Mouse (Mus musculus) midbrain, embryonic 15.5 days (tissue): ENCODE measurements around the gene Stx8. TPM values are rescaled to one million over a fixed set of nuclear protein-coding genes. Genes with fewer than 3 reads are reported as not detected.

Experiments
- ATAC-seq: fragments of 200-750 bp; cut with Nextera tagmentation; replicated peaks from 2 replicates; pipeline ENCODE4 v1.8.0; 2017; ENCODE audit warnings: moderate TSS enrichment
- H3K27ac ChIP-seq: fragments of 300-500 bp; sonication (generic); 2 replicates; pipeline ENCODE4 v1.5.1; 2015; ENCODE audit warnings: mild to moderate bottlenecking, inconsistent platforms
- H3K27me3 ChIP-seq: fragments of 300-500 bp; sonication (generic); replicated peaks from 2 replicates; pipeline ENCODE4 v1.6.1; 2015; ENCODE audit warnings: inconsistent platforms
- H3K36me3 ChIP-seq: fragments of 300-500 bp; sonication (generic); replicated peaks from 2 replicates; pipeline ENCODE4 v1.6.1; 2015; ENCODE audit warnings: inconsistent platforms
- H3K4me1 ChIP-seq: fragments of 300-500 bp; sonication (generic); 2 replicates; pipeline ENCODE4 v1.6.1; 2015; ENCODE audit warnings: inconsistent platforms
- H3K4me2 ChIP-seq: fragments of 300-500 bp; sonication (generic); 2 replicates; pipeline ENCODE4 v1.6.1; 2015; ENCODE audit warnings: inconsistent platforms, mild to moderate bottlenecking, moderate library complexity
- H3K4me3 ChIP-seq: fragments of 300-500 bp; sonication (generic); 2 replicates; pipeline ENCODE4 v1.5.1; 2015; ENCODE audit warnings: mild to moderate bottlenecking, inconsistent platforms
- H3K9ac ChIP-seq: fragments of 300-500 bp; sonication (generic); 2 replicates; pipeline ENCODE4 v1.6.1; 2015; ENCODE audit warnings: mild to moderate bottlenecking, inconsistent platforms
- H3K9me3 ChIP-seq: fragments of 300-500 bp; sonication (generic); 2 replicates; pipeline ENCODE4 v1.6.1; 2016; ENCODE audit warnings: inconsistent platforms
- WGBS: fragments of 180-500 bp; shearing (Covaris S2); methylation state at CpG from one replicate; pipeline ENCODE4 v1.1.7; 2015; ENCODE audit warnings: mixed read lengths; 5-methylcytosine and 5-hydroxymethylcytosine counted together
- microRNA-seq: library from miRNA; unstranded; fragments of <30 nt; microRNA quantifications from one replicate; pipeline ENCODE4, GENCODE M21; 2016
- polyA plus RNA-seq: library from polyadenylated mRNA; unstranded; fragments of >200 nt; fragmentation: Nextera tagmentation; extraction: Ambion mirVana; gene quantifications from 2 replicates; pipeline ENCODE4 v1.2.1, GENCODE M21; 2015

Stx8 gene
- polyA plus RNA-seq, 1 experiment from 2014 or later, result 60.8 TPM

GRCm38 (mm10) chr11:68239756-68240155 lies 273.8 kb downstream of the Stx8 start:
- Histone ChIP-seq H3K9ac (no peak overlapping the region), H3K4me1 (peaks cover 12% of the 10 kb centered on the region), H3K36me3 (no peaks in the 10 kb centered on the region), H3K4me2 (no peak overlapping the region), H3K9me3 (no peaks in the 10 kb centered on the region), H3K27ac (no peak overlapping the region), H3K27me3 (peaks cover 33% of the 10 kb centered on the region), H3K4me3 (no peak overlapping the region)
- 8% methylated on average over 5 of the region's 5 CpGs for WGBS
- no peak for ATAC-seq

- Histone ChIP-seq H3K4me3 (no peak overlapping the region), H3K4me2 (peak overlapping the region; percentile 31), H3K36me3 (no peaks in the 10 kb centered on the region), H3K9ac (no peak overlapping the region), H3K27ac (peak overlapping the region; percentile 8), H3K4me1 (peaks cover 17% of the 10 kb centered on the region), H3K27me3 (peaks cover 21% of the 10 kb centered on the region), H3K9me3 (no peaks in the 10 kb centered on the region)
- peak; percentile 56 for ATAC-seq
- WGBS, result 24% methylated on average over 16 of the region's 16 CpGs
Observed at GRCm38 (mm10) chr11:68244254-68244991, 278.4 kb downstream of the Stx8 start.

- Histone ChIP-seq H3K4me1 (peaks cover 18% of the 10 kb centered on the region), H3K4me3 (no peak overlapping the region), H3K4me2 (no peak overlapping the region), H3K9ac (no peak overlapping the region), H3K36me3 (no peaks in the 10 kb centered on the region), H3K9me3 (no peaks in the 10 kb centered on the region), H3K27ac (peak overlapping the region; percentile 8), H3K27me3 (peaks cover 21% of the 10 kb centered on the region)
- 77% methylated on average over 5 of the region's 5 CpGs for WGBS
- ATAC-seq, result 0 out of 2 replicates have a peak, but pooled peaks have one; percentile 33
Observed at GRCm38 (mm10) chr11:68244992-68245261, 278.9 kb downstream of the Stx8 start.

- ATAC-seq, result no peak
- no peak overlapping the region for H3K4me3 ChIP-seq
- WGBS, result 16% methylated on average over 6 of the region's 6 CpGs
Observed at GRCm38 (mm10) chr11:68247897-68248296, 281.9 kb downstream of the Stx8 start.

GRCm38 (mm10) chr11:68250106-68250505 lies 284.1 kb downstream of the Stx8 start:
- Histone ChIP-seq H3K27me3 (peaks cover 11% of the 10 kb centered on the region), H3K36me3 (no peaks in the 10 kb centered on the region), H3K4me3 (no peak overlapping the region), H3K4me2 (no peak overlapping the region), H3K4me1 (peaks cover 4% of the 10 kb centered on the region), H3K27ac (no peak overlapping the region), H3K9me3 (no peaks in the 10 kb centered on the region), H3K9ac (no peak overlapping the region)
- ATAC-seq, result no peak
- WGBS, result 64% methylated on average over 6 of the region's 6 CpGs

More at GRCm38 (mm10) chr11:68247897-68248296, 281.9 kb downstream of the Stx8 start:
- H3K27me3 ChIP-seq, result peaks cover 11% of the 10 kb centered on the region
- H3K36me3 ChIP-seq, result no peaks in the 10 kb centered on the region
- H3K4me1 ChIP-seq, result peaks cover 20% of the 10 kb centered on the region
- H3K9me3 ChIP-seq, result no peaks in the 10 kb centered on the region
- H3K4me2 ChIP-seq, result no peak overlapping the region
- no peak overlapping the region for H3K27ac ChIP-seq
- no peak overlapping the region for H3K9ac ChIP-seq

GRCm38 (mm10) chr11:68253531-68253930 lies 287.5 kb downstream of the Stx8 start:
- H3K27me3 ChIP-seq, result no peaks in the 10 kb centered on the region
- no peaks in the 10 kb centered on the region for H3K36me3 ChIP-seq
- H3K9me3 ChIP-seq, result no peaks in the 10 kb centered on the region
- H3K4me1 ChIP-seq, result peaks cover 2% of the 10 kb centered on the region; the same call in 1 of the 2 replicates
- H3K4me3 ChIP-seq, result no peak overlapping the region
- WGBS, result 93% methylated on average over 7 of the region's 7 CpGs
- no peak overlapping the region for H3K4me2 ChIP-seq
- no peak for ATAC-seq
- H3K27ac ChIP-seq, result no peak overlapping the region
- no peak overlapping the region for H3K9ac ChIP-seq

Small RNA genes within 50 kb of the gene (microRNA-seq; reads per million reads assigned to microRNA genes)
- not detected for gene Mir6406

Other genes with a start within 250 kb of the Stx8 start
- 0.04 TPM in 2 replicates for gene Glp2r, start 195.0 kb upstream of the Stx8 start, polyA plus RNA-seq
- not detected in 2 replicates for gene Gsg1l2, start 191.6 kb upstream of the Stx8 start, polyA plus RNA-seq
- gene Dhrs7c, start 168.0 kb upstream of the Stx8 start, polyA plus RNA-seq, result not detected in 2 replicates
- gene Usp43, start 44.0 kb upstream of the Stx8 start, polyA plus RNA-seq, result 0.31 and 0.33 TPM in 2 replicates
- 5.0 and 5.1 TPM in 2 replicates for gene Cfap52, start 542 bp upstream of the Stx8 start, polyA plus RNA-seq